In the genomic region with DNA sequence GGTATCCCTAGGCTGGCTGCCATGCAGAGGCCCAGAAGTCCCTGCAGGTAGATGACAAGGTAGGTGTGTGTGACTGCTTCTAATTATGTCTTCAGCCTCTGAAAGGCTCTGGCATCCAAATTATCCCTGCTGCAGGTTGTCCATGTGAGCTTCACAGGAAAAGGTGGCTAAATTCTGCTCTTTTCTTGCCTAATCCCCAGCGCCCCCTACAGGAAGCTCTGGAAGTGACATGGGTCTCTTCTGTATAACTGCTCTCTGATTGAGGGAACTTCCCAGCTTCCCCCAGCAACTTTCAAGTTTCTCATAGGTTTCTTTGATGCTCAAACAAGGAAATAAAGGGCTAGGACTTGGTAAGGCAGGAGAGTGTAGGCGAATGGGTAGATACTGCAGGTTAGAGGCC, we compare ENCODE assay signal across 10 mouse cellular contexts. TPM values are rescaled to one million over a fixed set of nuclear protein-coding genes. Genes with fewer than 3 reads are reported as not detected.
A peak's percentile ranks its signal among the peaks of the same experiment; 100 is the strongest.
DNase-seq lines count a peak whose midpoint lies in the region; ATAC-seq and TF ChIP-seq lines count a peak whose summit lies in the region.
"Had no signal": no experiment of that assay in that cellular context is flagged by ENCODE, and none has a peak within 500 bp of the region (broad histone marks: within the 10 kb centered on the region; RNA-seq: fewer than 3 reads in every experiment).

No protein-coding gene starts in this region.

- peak; percentile 27; the same call in 1 of the 2 replicates for ATAC-seq in heart, postnatal 0 days (ENCODE audit: insufficient read depth, low read depth)
- no peak for ATAC-seq in heart, embryonic 12.5 days (ENCODE audit: insufficient number of reproducible peaks, low FRiP score)
- ATAC-seq in erythroblast, adult 5-6 weeks (replicated peaks; ENCODE audit: low FRiP score, poor library complexity, severe bottlenecking), result peak; percentile 56; the same call in 1 of the 2 replicates

- TF ChIP-seq EP300 in heart, postnatal 0 days (IDR thresholded peaks at IDR 0.05; ENCODE audit: low read depth), result no peak

- no peaks in the 10 kb centered on the region for H3K4me1 ChIP-seq in heart, postnatal 0 days (ENCODE audit: control insufficient read depth, insufficient read depth)
- no peaks in the 10 kb centered on the region for H3K4me1 ChIP-seq in heart, embryonic 12.5 days (replicated peaks)
- no peaks in the 10 kb centered on the region for H3K4me1 ChIP-seq in bone marrow macrophage, adult 2 months (ENCODE audit: control insufficient read depth, insufficient read depth, low read length)
- H3K4me1 ChIP-seq: embryonic facial prominence, embryonic 13.5 days; lung, embryonic 15.5 days had no signal

- H3K9me3 ChIP-seq in heart, postnatal 0 days (replicated peaks; ENCODE audit: control insufficient read depth, low read length), result no peaks in the 10 kb centered on the region
- H3K9me3 ChIP-seq in heart, embryonic 12.5 days (replicated peaks), result no peaks in the 10 kb centered on the region
- H3K9me3 ChIP-seq: embryonic facial prominence, embryonic 13.5 days; lung, embryonic 15.5 days had no signal

- TF ChIP-seq CTCF in heart, postnatal 0 days (IDR thresholded peaks at IDR 0.05; ENCODE audit: low read depth), result peak; percentile 71
- peak; percentile 61; the same call in 1 of the 2 replicates for TF ChIP-seq CTCF in bone marrow macrophage, adult 2 months (IDR thresholded peaks at IDR 0.05; ENCODE audit: low read depth, low read length)

- DNase-seq in heart, postnatal 0 days (ENCODE audit: low spot score), result peak; percentile 46
- peak; percentile 62 to 80 for DNase-seq in CD8-positive naive resting alpha-beta T cell, adult 2 months (ENCODE audit: low read depth in 2 of 2, low spot score in 2 of 2)
- peak; percentile 86 for DNase-seq in layer of hippocampus, adult 11-12 months (ENCODE audit: low spot score)
- DNase-seq in lung, postnatal 36 days, result peak; percentile 92
- DNase-seq in spleen, postnatal 10 days (ENCODE audit: low spot score in 2 of 2), result peak; percentile 68 to 88

- no peak for TF ChIP-seq POLR2A in bone marrow macrophage, adult 2 months (IDR thresholded peaks at IDR 0.05; ENCODE audit: borderline replicate concordance, low read depth, low read length)

- H3K36me3 ChIP-seq in heart, postnatal 0 days (replicated peaks; ENCODE audit: control insufficient read depth, insufficient read depth, low read length), result peaks cover 96% of the 10 kb centered on the region
- peaks cover 97% of the 10 kb centered on the region for H3K36me3 ChIP-seq in heart, embryonic 12.5 days

- no peak overlapping the region for H3K4me2 ChIP-seq in heart, postnatal 0 days (ENCODE audit: low read depth, low read length)
- H3K4me2 ChIP-seq in heart, embryonic 12.5 days, result no peak overlapping the region
- H3K4me2 ChIP-seq: embryonic facial prominence, embryonic 13.5 days; lung, embryonic 15.5 days had no signal

- H3K9ac ChIP-seq in heart, postnatal 0 days (replicated peaks; ENCODE audit: low read depth, low read length), result no peak overlapping the region
- no peak overlapping the region for H3K9ac ChIP-seq in heart, embryonic 12.5 days
- H3K9ac ChIP-seq: embryonic facial prominence, embryonic 13.5 days; lung, embryonic 15.5 days had no signal

- no peak overlapping the region for H3K27ac ChIP-seq in heart, postnatal 0 days (ENCODE audit: low read depth)
- H3K27ac ChIP-seq in heart, embryonic 12.5 days (ENCODE audit: poor library complexity, severe bottlenecking), result no peak overlapping the region
- no peak overlapping the region for H3K27ac ChIP-seq in bone marrow macrophage, adult 2 months (ENCODE audit: insufficient read depth, low read depth, low read length)
- H3K27ac ChIP-seq: embryonic facial prominence, embryonic 13.5 days; lung, embryonic 15.5 days had no signal

- 35% methylated on average over 2 of the region's 2 CpGs for WGBS in heart, postnatal 0 days
- WGBS in heart, embryonic 12.5 days, result 37% methylated on average over 2 of the region's 2 CpGs

- no peak overlapping the region for H3K4me3 ChIP-seq in heart, postnatal 0 days (ENCODE audit: low read depth, low read length)
- no peak overlapping the region for H3K4me3 ChIP-seq in heart, embryonic 12.5 days
- no peak overlapping the region for H3K4me3 ChIP-seq in bone marrow macrophage, adult 2 months (ENCODE audit: insufficient read depth, low read length)
- H3K4me3 ChIP-seq: embryonic facial prominence, embryonic 13.5 days; lung, embryonic 15.5 days had no signal

- no peaks in the 10 kb centered on the region for H3K27me3 ChIP-seq in heart, postnatal 0 days (ENCODE audit: control insufficient read depth, insufficient read depth, low read length)
- no peaks in the 10 kb centered on the region for H3K27me3 ChIP-seq in heart, embryonic 12.5 days (replicated peaks)
- H3K27me3 ChIP-seq: embryonic facial prominence, embryonic 13.5 days; lung, embryonic 15.5 days had no signal

RNA-seq across cellular contexts. Expression of a gene that starts 21.1 kb away (rescaled TPM):
- total RNA-seq in heart, postnatal 0 days (2014; rRNA removed; ENCODE audit: low replicate concordance), result 8.4 and 14.8 TPM in 2 replicates
- 315 and 321 TPM in 2 replicates for polyA plus RNA-seq in heart, postnatal 0 days (2015; fragmentation: Nextera tagmentation; extraction: Ambion mirVana)
- 106 and 121 TPM in 2 replicates for polyA plus RNA-seq in heart, embryonic 12.5 days (2016; fragmentation: Nextera tagmentation; extraction: Ambion mirVana)
- polyA plus RNA-seq in bone marrow macrophage, adult 2 months (2012; ENCODE audit: insufficient read depth, insufficient read length, missing spikeins), result 6.0 and 6.8 TPM in 2 replicates
- total RNA-seq in erythroblast, adult 5-6 weeks (2015; ENCODE audit: low replicate concordance), result 2.9 and 3.8 TPM in 2 replicates
- total RNA-seq in erythroblast, adult 5-6 weeks (2017; ENCODE audit: low replicate concordance), result 6.3 and 17.7 TPM in 2 replicates

RNA-seq across cellular contexts. Expression of a gene that starts 31.6 kb away (rescaled TPM):
- total RNA-seq in heart, postnatal 0 days (2014; rRNA removed; ENCODE audit: low replicate concordance), result 2.0 and 2.8 TPM in 2 replicates
- polyA plus RNA-seq in heart, postnatal 0 days (2015; fragmentation: Nextera tagmentation; extraction: Ambion mirVana), result 7.7 and 7.9 TPM in 2 replicates
- polyA plus RNA-seq in heart, embryonic 12.5 days (2016; fragmentation: Nextera tagmentation; extraction: Ambion mirVana), result 6.2 and 6.3 TPM in 2 replicates
- 0.29 TPM in 1 of 2 replicates, not detected in the other for polyA plus RNA-seq in bone marrow macrophage, adult 2 months (2012; ENCODE audit: insufficient read depth, insufficient read length, missing spikeins)
- not detected in 2 replicates for total RNA-seq in erythroblast, adult 5-6 weeks (2015; ENCODE audit: low replicate concordance)
- not detected in 2 replicates for total RNA-seq in erythroblast, adult 5-6 weeks (2017; ENCODE audit: low replicate concordance)

RNA-seq across cellular contexts. Expression of a gene that starts 32.8 kb away (rescaled TPM):
- total RNA-seq in heart, postnatal 0 days (2014; rRNA removed; ENCODE audit: low replicate concordance), result 2,020 and 2,039 TPM in 2 replicates
- polyA plus RNA-seq in heart, postnatal 0 days (2015; fragmentation: Nextera tagmentation; extraction: Ambion mirVana), result 1,019 and 1,040 TPM in 2 replicates
- 497 and 519 TPM in 2 replicates for polyA plus RNA-seq in heart, embryonic 12.5 days (2016; fragmentation: Nextera tagmentation; extraction: Ambion mirVana)
- polyA plus RNA-seq in bone marrow macrophage, adult 2 months (2012; ENCODE audit: insufficient read depth, insufficient read length, missing spikeins), result 79.8 and 97.0 TPM in 2 replicates
- total RNA-seq in erythroblast, adult 5-6 weeks (2015; ENCODE audit: low replicate concordance), result 16.3 and 37.8 TPM in 2 replicates
- total RNA-seq in erythroblast, adult 5-6 weeks (2017; ENCODE audit: low replicate concordance), result 29.7 and 59.3 TPM in 2 replicates

RNA-seq across cellular contexts. Expression of a gene that starts 33.2 kb away (rescaled TPM):
- 26.9 and 31.0 TPM in 2 replicates for total RNA-seq in heart, postnatal 0 days (2014; rRNA removed; ENCODE audit: low replicate concordance)
- polyA plus RNA-seq in heart, postnatal 0 days (2015; fragmentation: Nextera tagmentation; extraction: Ambion mirVana), result 60.7 and 65.3 TPM in 2 replicates
- polyA plus RNA-seq in heart, embryonic 12.5 days (2016; fragmentation: Nextera tagmentation; extraction: Ambion mirVana), result 88.9 and 89.3 TPM in 2 replicates
- 45.5 and 51.6 TPM in 2 replicates for polyA plus RNA-seq in bone marrow macrophage, adult 2 months (2012; ENCODE audit: insufficient read depth, insufficient read length, missing spikeins)
- total RNA-seq in erythroblast, adult 5-6 weeks (2015; ENCODE audit: low replicate concordance), result 29.7 and 33.0 TPM in 2 replicates
- 19.8 and 45.9 TPM in 2 replicates for total RNA-seq in erythroblast, adult 5-6 weeks (2017; ENCODE audit: low replicate concordance)

RNA-seq across cellular contexts. Expression of a gene that starts 46.3 kb away (rescaled TPM):
- total RNA-seq in heart, postnatal 0 days (2014; rRNA removed; ENCODE audit: low replicate concordance), result 19.2 and 75.8 TPM in 2 replicates
- 16.0 and 18.2 TPM in 2 replicates for polyA plus RNA-seq in heart, postnatal 0 days (2015; fragmentation: Nextera tagmentation; extraction: Ambion mirVana)
- polyA plus RNA-seq in heart, embryonic 12.5 days (2016; fragmentation: Nextera tagmentation; extraction: Ambion mirVana), result 14.6 and 14.7 TPM in 2 replicates
- polyA plus RNA-seq in bone marrow macrophage, adult 2 months (2012; ENCODE audit: insufficient read depth, insufficient read length, missing spikeins), result 35.4 and 35.8 TPM in 2 replicates
- 6.3 and 9.6 TPM in 2 replicates for total RNA-seq in erythroblast, adult 5-6 weeks (2015; ENCODE audit: low replicate concordance)
- 5.3 and 7.2 TPM in 2 replicates for total RNA-seq in erythroblast, adult 5-6 weeks (2017; ENCODE audit: low replicate concordance)

Comparison
In these comparisons a context has a peak if more than half of its experiments do, and no peak if none do; other contexts are left out.
1. RNA of a gene that starts 21.1 kb away (polyA plus RNA-seq): 315 to 321 TPM in heart, postnatal 0 days and 106 to 121 TPM in heart, embryonic 12.5 days; 6.0 to 6.8 TPM in bone marrow macrophage, adult 2 months; every median in the first group is over 10 times any median in the second.
2. Peak in every context shown above with its lines, with median percentiles within 50 percentile points of each other: DNase-seq.